Mouse (Mus musculus): Measurements from ENCODE around the gene Rtl5. TPM values are rescaled to one million over a fixed set of nuclear protein-coding genes. Genes with fewer than 3 reads are reported as not detected.

Gene Rtl5
- total RNA-seq, 2 experiments from 2014 or later = 14.7 to 16.1 TPM

- no peak for DNase-seq (ENCODE audit: low spot score in 2 of 2)
Measured at GRCm38 (mm10) chrX:102017213-102017923, 53.7 kb downstream of the Rtl5 start.

Other genes with a start within 250 kb of the Rtl5 start
- 10 to 100 TPM in 1 of 2 experiments, 1 to 10 TPM in 1; 9.2 to 11.4 TPM for gene Nhsl2, start 221.9 kb downstream of the Rtl5 start, total RNA-seq (2021)
- gene Pin4, start 48.1 kb upstream of the Rtl5 start, total RNA-seq (2021) = 10 to 100 TPM; 39.8 to 45.8 TPM
- 1 to 10 TPM; 4.7 to 5.1 TPM for gene Ercc6l, start 85.8 kb upstream of the Rtl5 start, total RNA-seq (2021)
- gene Rps4x, start 118.1 kb upstream of the Rtl5 start, total RNA-seq (2021) = 1,000 to 10,000 TPM; 1,379 to 1,607 TPM
- 1 to 10 TPM; 5.2 to 5.6 TPM for gene Cited1, start 180.9 kb upstream of the Rtl5 start, total RNA-seq (2021)